Mouse (Mus musculus): ENCODE measurements around the gene Bmt2. TPM values are rescaled to one million over a fixed set of nuclear protein-coding genes. Genes with fewer than 3 reads are reported as not detected.

Gene Bmt2
- polyA plus RNA-seq, 1 experiment: 7.0 TPM

DNA sequence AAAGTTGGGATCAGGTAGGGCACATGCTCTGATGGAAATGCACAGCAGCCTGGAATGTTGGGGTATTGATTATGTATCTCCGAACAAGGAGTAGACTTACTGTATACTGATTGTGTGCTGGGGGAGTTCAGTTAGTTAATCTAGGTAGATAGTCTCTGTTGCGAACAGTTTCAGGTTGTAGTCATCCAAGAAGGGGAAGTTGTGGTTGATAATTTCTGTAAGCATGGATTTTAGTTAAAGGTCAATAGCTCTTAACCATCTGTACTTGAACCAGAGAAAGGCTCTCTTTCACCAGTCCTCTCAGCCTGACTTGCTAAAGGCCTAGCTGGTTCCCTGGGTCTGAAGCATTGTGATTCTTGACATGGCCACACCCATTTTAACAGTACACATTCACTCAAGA, 66.9 kb downstream of the Bmt2 start:
- H3K4me1 ChIP-seq (ENCODE audit: control insufficient read depth, insufficient read depth, low read length): no peaks in the 10 kb centered on the region; the same call in 1 of the 2 replicates
- no peak overlapping the region for H3K27ac ChIP-seq (ENCODE audit: control insufficient read depth, insufficient read depth, low read depth, low read length, poor library complexity)
- WGBS: 51% methylated on average over 2 of the region's 2 CpGs
- H3K4me3 ChIP-seq (replicated peaks; ENCODE audit: control insufficient read depth, low read depth, low read length): no peak overlapping the region
- TF ChIP-seq CTCF (IDR thresholded peaks at IDR 0.05; ENCODE audit: control insufficient read depth, insufficient read depth, low read length) (no peak), POLR2A (IDR thresholded peaks at IDR 0.05; ENCODE audit: borderline replicate concordance, control insufficient read depth, low read depth, low read length) (no peak)

DNA sequence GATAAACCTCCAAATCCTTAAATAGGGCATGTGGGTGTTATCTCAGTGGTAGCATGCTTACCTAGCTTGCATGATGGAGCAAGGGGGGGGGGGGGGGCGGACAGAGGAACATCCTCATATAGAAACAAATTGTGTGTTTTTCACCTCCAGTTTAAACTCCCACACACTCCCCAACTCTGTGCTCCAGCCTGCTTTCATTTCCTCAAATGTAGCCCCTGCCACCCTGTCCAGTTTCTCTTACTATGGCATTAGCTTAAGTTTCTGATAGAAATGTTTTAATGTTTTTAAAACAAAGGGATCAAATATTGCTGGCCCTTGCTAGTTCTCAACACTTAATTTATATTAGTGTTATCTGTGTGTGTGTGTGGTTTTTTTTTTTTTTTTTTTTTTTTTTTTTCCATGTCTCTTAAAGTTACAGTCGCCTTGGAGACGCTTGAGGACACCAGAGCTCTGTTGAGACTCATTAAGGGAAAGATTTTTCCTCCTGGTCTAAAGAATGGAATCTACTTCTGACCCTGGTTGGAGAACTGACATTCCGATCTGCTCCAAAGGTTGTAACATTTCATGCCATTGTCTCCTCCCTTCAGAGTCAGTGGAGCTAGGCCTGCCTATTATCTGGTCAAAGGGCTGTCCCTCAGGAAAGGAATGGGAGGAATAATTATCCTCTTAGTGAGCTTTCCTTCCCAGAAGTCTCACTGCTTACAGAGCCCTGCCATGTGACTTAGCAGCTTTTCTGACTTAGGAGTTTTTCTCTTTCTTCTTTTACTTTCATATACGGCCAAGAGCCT, 68.2 kb downstream of the Bmt2 start:
- H3K27ac ChIP-seq (ENCODE audit: control insufficient read depth, insufficient read depth, low read depth, low read length, poor library complexity): no peak overlapping the region
- H3K4me3 ChIP-seq (replicated peaks; ENCODE audit: control insufficient read depth, low read depth, low read length): no peak overlapping the region
- H3K4me1 ChIP-seq (ENCODE audit: control insufficient read depth, insufficient read depth, low read length): no peaks in the 10 kb centered on the region; the same call in 1 of the 2 replicates
- TF ChIP-seq CTCF (IDR thresholded peaks at IDR 0.05; ENCODE audit: control insufficient read depth, insufficient read depth, low read length) (no peak), POLR2A (IDR thresholded peaks at IDR 0.05; ENCODE audit: borderline replicate concordance, control insufficient read depth, low read depth, low read length) (no peak)
- 69% methylated on average over 5 of the region's 5 CpGs for WGBS

DNA sequence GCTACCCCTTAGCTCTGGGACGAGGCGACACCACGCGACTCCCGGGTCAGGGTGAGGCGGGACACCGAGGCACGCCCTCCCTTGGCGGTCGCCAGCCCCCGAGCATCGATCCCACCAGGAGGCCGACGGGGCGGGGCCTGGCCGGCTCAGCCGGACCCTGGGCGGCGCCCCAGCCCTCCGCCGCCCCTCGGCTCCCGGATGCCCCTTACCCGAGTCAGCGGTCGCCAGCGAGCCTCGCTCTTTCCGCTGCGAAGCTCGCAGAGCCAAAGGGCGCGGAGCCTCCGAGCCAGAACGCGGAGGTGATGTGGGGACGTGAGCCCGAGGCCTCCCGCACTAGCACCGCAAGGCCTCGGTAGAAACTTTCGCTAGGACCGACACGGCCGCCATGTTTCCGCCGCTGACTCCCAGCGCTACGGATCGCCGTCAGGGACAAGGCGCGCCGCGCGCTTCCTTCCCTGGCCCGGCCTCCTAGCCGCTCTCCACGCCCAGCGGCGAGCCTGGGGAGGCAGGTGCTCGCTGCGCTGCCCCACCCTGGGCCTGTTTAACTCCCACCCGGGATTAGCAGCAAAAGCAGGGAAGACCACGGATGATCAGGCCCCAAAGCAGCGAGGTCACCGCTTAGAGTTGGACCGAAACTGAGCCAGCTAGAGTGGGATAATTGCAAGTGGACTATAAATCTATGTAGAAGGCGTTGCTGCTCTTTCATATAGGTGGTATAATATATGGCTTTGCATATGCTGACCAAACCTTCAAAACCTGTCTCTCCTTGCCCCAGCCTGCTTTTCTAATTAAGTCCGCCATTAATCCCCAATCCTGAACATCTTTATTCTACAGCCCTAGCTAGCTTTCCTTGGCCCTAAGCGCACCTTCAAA, 69.9 kb downstream of the Bmt2 start, which contains the start of gene Tmem168:
TSS of gene Tmem168 (minus strand) at position 480 of the 873 bp plus-strand sequence.
- 3% methylated on average over 71 of the region's 71 CpGs for WGBS
- H3K4me1 ChIP-seq (ENCODE audit: control insufficient read depth, insufficient read depth, low read length): no peaks in the 10 kb centered on the region; the same call in 1 of the 2 replicates
- peak; percentile 88; the same call in 1 of the 2 replicates for TF ChIP-seq POLR2A (IDR thresholded peaks at IDR 0.05; ENCODE audit: borderline replicate concordance, control insufficient read depth, low read depth, low read length)
- TF ChIP-seq CTCF (IDR thresholded peaks at IDR 0.05; ENCODE audit: control insufficient read depth, insufficient read depth, low read length): no peak
- peak within 1 kb of the TSS; percentile 95 for H3K27ac ChIP-seq (ENCODE audit: control insufficient read depth, insufficient read depth, low read depth, low read length, poor library complexity)
- peak within 1 kb of the TSS; percentile 98 for H3K4me3 ChIP-seq (replicated peaks; ENCODE audit: control insufficient read depth, low read depth, low read length)

GRCm38 (mm10) chr6:13606921-13607620, 70.7 kb downstream of the Bmt2 start:
- Histone ChIP-seq H3K27ac (ENCODE audit: control insufficient read depth, insufficient read depth, low read depth, low read length, poor library complexity) (peak overlapping the region; percentile 95), H3K4me1 (ENCODE audit: control insufficient read depth, insufficient read depth, low read length) (no peaks in the 10 kb centered on the region; the same call in 1 of the 2 replicates), H3K4me3 (replicated peaks; ENCODE audit: control insufficient read depth, low read depth, low read length) (peak overlapping the region; percentile 98)
- WGBS: 19% methylated on average over 15 of the region's 15 CpGs
- TF ChIP-seq CTCF (IDR thresholded peaks at IDR 0.05; ENCODE audit: control insufficient read depth, insufficient read depth, low read length) (no peak), POLR2A (IDR thresholded peaks at IDR 0.05; ENCODE audit: borderline replicate concordance, control insufficient read depth, low read depth, low read length) (no peak)

DNA sequence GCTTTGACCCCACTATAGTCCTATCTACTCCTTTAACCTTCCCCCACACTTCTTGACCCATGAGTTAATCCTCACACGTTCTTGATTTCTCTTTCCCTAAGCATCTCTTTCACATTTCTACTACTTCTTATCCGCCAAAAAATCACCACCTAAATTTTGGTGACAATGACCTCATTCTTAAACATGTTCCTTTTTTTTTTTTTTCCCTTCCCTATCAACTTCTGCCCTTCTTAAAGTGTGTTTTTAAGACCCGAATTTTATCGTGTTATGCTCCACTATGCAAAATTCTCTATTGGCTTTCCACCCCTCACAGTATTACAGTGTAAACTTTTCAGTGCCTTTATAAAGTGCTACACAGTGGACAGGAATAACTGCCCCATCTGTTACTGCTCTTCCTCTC, 71.4 kb downstream of the Bmt2 start:
- H3K27ac ChIP-seq (ENCODE audit: control insufficient read depth, insufficient read depth, low read depth, low read length, poor library complexity): no peak overlapping the region
- no peak for TF ChIP-seq CTCF (IDR thresholded peaks at IDR 0.05; ENCODE audit: control insufficient read depth, insufficient read depth, low read length)
- TF ChIP-seq POLR2A (IDR thresholded peaks at IDR 0.05; ENCODE audit: borderline replicate concordance, control insufficient read depth, low read depth, low read length): no peak
- H3K4me1 ChIP-seq (ENCODE audit: control insufficient read depth, insufficient read depth, low read length): no peaks in the 10 kb centered on the region; the same call in 1 of the 2 replicates
- WGBS: 25% methylated on average over 4 of the region's 4 CpGs
- no peak overlapping the region for H3K4me3 ChIP-seq (replicated peaks; ENCODE audit: control insufficient read depth, low read depth, low read length)

DNA sequence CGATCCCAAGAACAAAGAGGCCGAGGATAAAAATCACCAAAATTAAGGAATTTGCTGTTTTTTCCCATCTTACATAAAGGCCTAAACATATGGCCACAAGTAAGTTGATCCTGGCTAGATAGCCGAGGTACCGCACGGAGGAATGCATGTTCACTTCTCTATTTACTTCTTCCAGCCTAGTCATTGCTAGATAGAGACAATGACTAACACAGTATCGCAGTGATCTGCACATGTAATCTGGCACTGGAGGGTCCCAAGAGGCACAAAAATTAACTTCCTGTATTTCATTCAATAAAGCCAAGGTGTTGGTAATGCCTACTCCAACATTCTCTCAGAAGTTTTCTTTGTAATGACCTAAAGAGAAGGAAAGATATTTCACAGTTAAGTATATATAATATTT, 74.6 kb downstream of the Bmt2 start:
- no peak overlapping the region for H3K27ac ChIP-seq (ENCODE audit: control insufficient read depth, insufficient read depth, low read depth, low read length, poor library complexity)
- no peak for TF ChIP-seq CTCF (IDR thresholded peaks at IDR 0.05; ENCODE audit: control insufficient read depth, insufficient read depth, low read length)
- TF ChIP-seq POLR2A (IDR thresholded peaks at IDR 0.05; ENCODE audit: borderline replicate concordance, control insufficient read depth, low read depth, low read length): no peak
- WGBS: 81% methylated on average over 6 of the region's 6 CpGs
- no peaks in the 10 kb centered on the region; the same call in 1 of the 2 replicates for H3K4me1 ChIP-seq (ENCODE audit: control insufficient read depth, insufficient read depth, low read length)
- no peak overlapping the region for H3K4me3 ChIP-seq (replicated peaks; ENCODE audit: control insufficient read depth, low read depth, low read length)

DNA sequence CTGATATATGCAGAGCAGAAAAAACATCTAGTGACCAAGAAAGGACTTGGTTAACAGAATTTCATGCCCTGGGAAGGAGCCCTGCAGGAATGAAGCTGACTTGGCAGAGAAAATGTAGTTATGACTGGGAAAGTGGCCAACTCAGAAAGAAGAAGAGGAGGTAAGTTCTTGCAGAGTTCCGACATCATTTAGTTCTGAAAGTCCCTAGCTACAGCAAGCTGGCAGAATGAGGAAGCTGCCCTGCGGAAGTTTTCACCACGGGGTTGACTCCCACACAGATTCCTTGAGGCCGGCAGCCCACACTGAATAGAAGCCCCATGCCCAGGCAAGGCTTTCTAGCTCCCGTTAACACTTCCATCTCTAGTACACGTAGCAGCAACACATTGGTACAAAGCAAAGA, 76.2 kb downstream of the Bmt2 start:
- no peak overlapping the region for H3K4me3 ChIP-seq (replicated peaks; ENCODE audit: control insufficient read depth, low read depth, low read length)
- H3K4me1 ChIP-seq (ENCODE audit: control insufficient read depth, insufficient read depth, low read length): no peaks in the 10 kb centered on the region; the same call in 1 of the 2 replicates
- TF ChIP-seq POLR2A (IDR thresholded peaks at IDR 0.05; ENCODE audit: borderline replicate concordance, control insufficient read depth, low read depth, low read length): no peak
- no peak for TF ChIP-seq CTCF (IDR thresholded peaks at IDR 0.05; ENCODE audit: control insufficient read depth, insufficient read depth, low read length)
- 8% methylated on average over 6 of the region's 6 CpGs for WGBS
- no peak overlapping the region for H3K27ac ChIP-seq (ENCODE audit: control insufficient read depth, insufficient read depth, low read depth, low read length, poor library complexity)

Measured in bone marrow, adult 2 months (tissue).